Mouse (Mus musculus): ENCODE measurements around the gene Klra9. TPM values are rescaled to one million over a fixed set of nuclear protein-coding genes. Genes with fewer than 3 reads are reported as not detected.

Gene Klra9
- not detected for polyA plus RNA-seq (2012; fragmentation: generic; extraction: Trizol)

DNA sequence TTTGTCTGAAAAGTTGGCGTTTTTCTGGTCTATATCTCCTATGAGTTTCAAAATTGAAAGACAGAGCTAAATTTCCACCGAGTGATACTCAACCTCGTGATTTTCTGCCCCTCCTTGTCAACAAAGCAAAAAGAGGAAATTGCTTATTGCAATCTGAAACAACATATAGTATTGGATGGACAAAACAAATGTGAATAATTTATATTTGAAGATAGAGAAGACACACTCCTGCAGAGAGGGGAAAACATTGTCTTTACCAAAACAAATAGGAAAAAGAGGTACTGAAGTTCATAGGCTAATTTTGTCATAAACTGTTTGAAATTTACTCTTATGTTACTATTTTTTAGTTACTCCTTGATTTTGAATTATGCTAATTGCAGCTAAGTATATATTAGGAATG lies at the start of gene Klra9:
Klra9 (minus strand) TSS at position 101 of the 400 bp plus-strand sequence.

DNA sequence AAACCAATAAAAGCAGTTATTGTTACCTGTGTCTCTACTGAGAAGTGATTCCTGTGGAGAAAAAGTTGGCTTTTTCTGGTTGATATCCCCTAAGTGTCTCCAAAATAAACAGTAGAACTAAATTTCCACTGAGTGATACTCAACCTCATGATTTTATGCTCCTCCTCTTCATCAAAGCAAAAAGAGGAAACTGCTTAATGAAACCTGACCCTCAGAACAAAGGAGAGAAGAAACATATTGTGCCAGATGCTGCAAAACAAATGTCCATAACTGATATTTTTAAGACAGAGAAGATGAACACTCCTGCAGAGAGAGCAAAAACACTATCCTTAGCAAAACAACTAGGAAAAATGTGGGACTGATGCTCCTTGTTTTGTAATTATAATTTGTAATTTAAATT lies 40.3 kb upstream of the Klra9 start, which contains the start of gene Klra7:
Klra7 (minus strand) TSS at position 101 of the 400 bp plus-strand sequence.

DNA sequence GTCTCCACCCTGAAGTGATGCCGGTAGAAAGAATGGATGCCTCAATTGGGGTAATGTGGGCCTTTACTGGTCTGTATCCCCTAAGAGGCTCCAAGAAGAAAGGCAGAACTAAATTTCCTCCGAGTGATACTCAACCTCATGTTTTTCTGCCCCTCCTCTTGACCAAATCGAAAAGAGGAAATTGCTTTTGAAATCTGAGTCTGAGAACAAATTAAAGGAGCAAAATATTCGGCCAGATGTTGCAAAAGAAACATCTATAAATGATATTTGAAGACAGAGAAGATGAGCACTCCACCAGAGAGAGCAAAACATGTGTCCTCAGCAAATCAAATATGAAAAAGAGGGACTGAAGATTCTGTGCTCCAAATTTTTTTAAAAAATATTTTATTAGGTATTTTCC lies 63.1 kb downstream of the Klra9 start, which contains the start of gene Klra8:
Klra8 (minus strand) TSS at position 101 of the 400 bp plus-strand sequence.

Other genes starting within 250 kb of the Klra9 start
- not detected for gene Klra6, start 166.2 kb downstream of the Klra9 start, polyA plus RNA-seq (2012; fragmentation: generic; extraction: Trizol)
- not detected for gene Klra4, start 125.8 kb downstream of the Klra9 start, polyA plus RNA-seq (2012; fragmentation: generic; extraction: Trizol)
- not detected for gene Klra8, start 63.2 kb downstream of the Klra9 start, polyA plus RNA-seq (2012; fragmentation: generic; extraction: Trizol)
- not detected for gene Klra7, start 40.2 kb upstream of the Klra9 start, polyA plus RNA-seq (2012; fragmentation: generic; extraction: Trizol)
- not detected for gene Klra10, start 88.8 kb upstream of the Klra9 start, polyA plus RNA-seq (2012; fragmentation: generic; extraction: Trizol)
- gene Klra3, start 144.5 kb upstream of the Klra9 start, polyA plus RNA-seq (2012; fragmentation: generic; extraction: Trizol), result not detected
- not detected for gene Klra1, start 193.8 kb upstream of the Klra9 start, polyA plus RNA-seq (2012; fragmentation: generic; extraction: Trizol)

Data from C3H10T1/2 (cell line).